Mouse (Mus musculus) erythroid progenitor cell, adult 5-6 weeks (primary cell): ENCODE data around the gene Eps8l2. TPM values are rescaled to one million over a fixed set of nuclear protein-coding genes. Genes with fewer than 3 reads are reported as not detected.
A peak's percentile ranks its signal among the peaks of the same experiment; 100 is the strongest.

Source experiments
- ATAC-seq: replicated peaks from 2 replicates; pipeline ENCODE4 v1.8.0; 2016; ENCODE audit warnings: moderate number of reproducible peaks, mild to moderate bottlenecking, moderate TSS enrichment, inconsistent platforms; ENCODE audit not compliant: poor library complexity, low FRiP score, severe bottlenecking
- total RNA-seq, 2 experiments: library from RNA; stranded (forward) in 1 of 2; stranded (reverse) in 1 of 2; fragments of 150-400 nt in 1 of 2; fragments of 186-747, 209-891 nt in 1 of 2; gene quantifications; 2 replicates each; pipeline versions ENCODE4 v1.2.3 to v1.2.4; 2015 to 2017; ENCODE audit warnings: low replicate concordance in 2 of 2

The Eps8l2 gene
- total RNA-seq (2015; ENCODE audit: low replicate concordance) (not detected in 2 replicates), total RNA-seq (2017; ENCODE audit: low replicate concordance) (1.4 TPM in 1 of 2 replicates, not detected in the other)

GRCm38 (mm10) chr7:141338576-141339131 lies at the start of gene Eps8l2:
Gene Eps8l2, plus strand, starts transcription at chr7:141338880.
- peak; percentile 57; the same call in 1 of the 2 replicates for ATAC-seq

- no peak for ATAC-seq
These were observed 46.6 kb upstream of the Eps8l2 start, which contains the start of gene Drd4 for GRCm38 (mm10) chr7:141291921-141292582. Gene Drd4, plus strand, starts transcription at chr7:141292006.

- no peak for ATAC-seq
These were observed 45.9 kb upstream of the Eps8l2 start for GRCm38 (mm10) chr7:141292583-141293388.

GRCm38 (mm10) chr7:141293852-141294471 lies 44.7 kb upstream of the Eps8l2 start:
- ATAC-seq, result no peak

- ATAC-seq, result no peak
These were observed 44.2 kb upstream of the Eps8l2 start for GRCm38 (mm10) chr7:141294479-141294878.

GRCm38 (mm10) chr7:141297926-141298650 lies 40.6 kb upstream of the Eps8l2 start:
- ATAC-seq, result no peak

- ATAC-seq, result no peak
These were observed 39.5 kb upstream of the Eps8l2 start for GRCm38 (mm10) chr7:141299175-141299574.

- ATAC-seq, result no peak
These were observed 37.3 kb upstream of the Eps8l2 start for GRCm38 (mm10) chr7:141301386-141301785.

- no peak for ATAC-seq
These were observed 35.9 kb upstream of the Eps8l2 start for GRCm38 (mm10) chr7:141302702-141303268.

GRCm38 (mm10) chr7:141304537-141304936 lies 34.1 kb upstream of the Eps8l2 start:
- ATAC-seq, result no peak

- no peak for ATAC-seq
These were observed 24.3 kb upstream of the Eps8l2 start for GRCm38 (mm10) chr7:141314416-141314815.

GRCm38 (mm10) chr7:141315076-141315475 lies 23.6 kb upstream of the Eps8l2 start:
- no peak for ATAC-seq

- peak; percentile 70 for ATAC-seq
These were observed 22.7 kb upstream of the Eps8l2 start for GRCm38 (mm10) chr7:141315974-141316373.

GRCm38 (mm10) chr7:141317619-141318132 lies 21.0 kb upstream of the Eps8l2 start:
- no peak for ATAC-seq

GRCm38 (mm10) chr7:141319446-141319845 lies 19.2 kb upstream of the Eps8l2 start:
- ATAC-seq, result no peak

- no peak for ATAC-seq
These were observed 14.0 kb upstream of the Eps8l2 start for GRCm38 (mm10) chr7:141324686-141325085.

GRCm38 (mm10) chr7:141326546-141327446 lies 11.9 kb upstream of the Eps8l2 start:
- peak; percentile 8; the same call in 1 of the 2 replicates for ATAC-seq
